Mouse (Mus musculus) fat pad, adult 2 months (tissue): ENCODE results near the gene Hpcal1.
"Not testable (repeated sequence)": the region's sequence is repeated elsewhere in the genome, so short reads cannot be mapped to it uniquely, and the experiment has no call there.

Experiments used
- DNase-seq: peaks from one replicate; pipeline ENCODE4 v3.0.0-alpha.2; 2011; ENCODE audit warnings: low read depth, low spot score; ENCODE audit errors: extremely low read depth

Hpcal1 gene

DNA sequence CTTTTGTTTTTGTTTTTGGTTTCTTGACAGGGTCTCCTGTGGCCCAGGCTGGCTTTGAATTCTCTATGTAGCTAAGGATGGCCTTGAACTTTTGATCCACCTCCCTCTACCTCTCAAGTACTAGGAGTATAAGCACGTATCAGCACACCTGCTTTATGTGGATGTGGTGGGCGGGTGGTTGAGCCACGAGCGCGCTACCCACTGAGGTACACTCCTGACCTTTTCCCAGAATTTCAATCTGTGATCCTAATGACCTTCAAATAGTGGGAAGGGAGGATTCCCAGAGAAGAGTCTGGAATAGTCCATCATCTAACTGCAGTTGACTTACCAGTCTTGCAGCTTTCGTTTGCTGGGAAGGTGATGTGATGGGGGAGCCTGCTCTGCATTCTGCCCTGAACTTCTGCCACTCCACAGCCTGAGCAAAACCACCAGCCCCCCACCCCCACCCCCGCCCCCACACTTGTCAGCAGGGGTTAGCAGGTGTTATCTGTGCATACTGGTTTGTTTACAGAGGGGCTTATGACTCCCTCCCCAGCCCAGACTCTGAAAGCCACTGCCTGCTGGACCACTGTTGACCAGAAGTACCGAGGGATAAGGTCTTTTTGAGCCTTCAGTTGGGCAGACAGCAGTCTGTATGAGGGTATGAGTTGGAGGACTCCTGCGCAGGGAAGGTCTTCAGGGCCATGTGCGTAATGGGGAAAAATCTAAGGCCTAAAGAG lies 46.4 kb downstream of the Hpcal1 start:
- DNase-seq: no peak

- DNase-seq: no peak
These were observed 47.2 kb downstream of the Hpcal1 start for GRCm38 (mm10) chr12:17737808-17738207.

DNA sequence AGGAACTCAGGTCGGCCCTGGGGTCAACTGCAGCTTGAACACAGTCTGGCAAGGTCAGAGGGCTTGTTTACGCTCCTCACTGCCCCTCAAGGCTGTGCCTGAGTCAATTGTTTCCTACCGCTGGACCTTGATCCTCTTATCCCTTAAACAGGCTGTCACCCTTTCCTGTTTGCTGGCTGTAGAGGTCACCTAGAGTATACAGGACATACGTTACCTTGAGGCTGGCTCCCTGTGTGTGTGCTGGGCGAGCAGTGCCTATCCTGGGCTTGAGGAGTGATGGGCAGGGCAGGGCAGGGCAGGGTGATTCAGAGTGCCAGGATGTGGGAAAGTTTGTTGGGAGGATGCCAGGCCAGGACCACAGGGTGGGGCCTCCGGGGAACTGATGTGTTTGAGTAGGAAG lies 47.8 kb downstream of the Hpcal1 start:
- DNase-seq: no peak

DNA sequence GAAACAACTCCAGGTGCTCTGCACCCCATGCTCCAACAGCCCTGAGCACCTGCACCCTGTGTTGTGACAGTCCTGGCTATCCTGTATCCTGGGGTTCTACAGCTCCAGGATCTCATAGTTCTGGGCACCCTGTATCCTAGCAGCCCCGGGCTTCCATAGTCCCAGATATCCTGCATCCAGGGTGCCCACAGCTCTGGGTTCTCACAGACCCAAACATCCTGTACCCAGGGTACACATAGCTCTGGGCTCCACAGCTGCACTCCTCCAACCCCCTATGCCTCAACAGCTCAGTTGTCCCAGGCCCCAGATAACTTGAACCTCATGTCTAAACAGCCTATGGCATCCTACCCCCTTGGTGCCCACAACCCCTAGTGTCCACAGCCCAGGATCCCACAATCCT lies 49.6 kb downstream of the Hpcal1 start:
- no peak for DNase-seq

GRCm38 (mm10) chr12:17741637-17742364 lies 51.1 kb downstream of the Hpcal1 start:
- no peak for DNase-seq

GRCm38 (mm10) chr12:17742571-17743321 lies 52.1 kb downstream of the Hpcal1 start:
- DNase-seq: no peak

- DNase-seq: no peak
These were observed 54.8 kb downstream of the Hpcal1 start for GRCm38 (mm10) chr12:17745431-17745830.

DNA sequence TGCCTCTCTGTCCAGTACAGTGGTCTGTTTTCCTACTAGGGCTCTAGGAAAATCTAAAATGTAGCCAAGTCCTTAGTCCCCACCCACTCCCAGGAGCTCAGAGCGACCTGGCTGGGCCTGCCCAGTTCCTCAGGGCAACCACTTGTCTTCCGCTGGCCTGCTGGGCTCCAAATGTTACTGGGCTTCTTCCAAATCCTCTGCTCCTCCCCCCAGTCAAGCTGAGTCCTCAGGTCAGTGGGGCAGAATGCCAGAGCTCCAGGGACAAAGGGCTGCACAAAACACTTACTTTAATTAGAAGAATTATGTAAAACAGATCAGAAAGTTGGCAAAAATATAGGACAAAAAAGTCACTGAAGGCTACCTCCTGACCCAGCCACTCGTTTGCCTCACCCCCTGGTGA lies 56.1 kb downstream of the Hpcal1 start:
- peak; percentile 33 for DNase-seq

- no peak for DNase-seq
These were observed 56.8 kb downstream of the Hpcal1 start for GRCm38 (mm10) chr12:17747191-17748154.

DNA sequence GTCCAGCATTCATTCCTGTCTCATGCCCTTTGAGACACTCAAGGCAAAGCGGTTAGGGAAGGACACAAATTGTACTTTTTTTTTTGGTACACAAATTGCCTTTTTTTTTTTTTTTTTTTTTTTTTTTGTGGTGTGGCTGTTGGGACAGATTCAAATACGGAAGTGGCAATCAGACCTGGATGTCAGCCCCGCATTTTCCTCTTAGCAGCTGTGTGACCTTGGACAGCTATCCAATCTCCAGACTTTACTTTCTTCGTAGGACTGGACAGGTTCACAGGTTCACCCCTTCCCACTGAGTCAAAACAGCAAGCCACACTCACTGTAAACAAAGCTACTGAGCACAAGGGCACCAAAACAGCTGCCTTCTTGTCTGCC lies 57.5 kb downstream of the Hpcal1 start:
- DNase-seq: no peak

- DNase-seq: no peak
These were observed 59.1 kb downstream of the Hpcal1 start for GRCm38 (mm10) chr12:17749784-17750183.

- DNase-seq: no peak
These were observed 59.8 kb downstream of the Hpcal1 start for GRCm38 (mm10) chr12:17750500-17750899.

- no peak for DNase-seq
These were observed 62.2 kb downstream of the Hpcal1 start for GRCm38 (mm10) chr12:17752828-17753227.

- no peak for DNase-seq
These were observed 64.1 kb downstream of the Hpcal1 start for GRCm38 (mm10) chr12:17754771-17755170.

DNA sequence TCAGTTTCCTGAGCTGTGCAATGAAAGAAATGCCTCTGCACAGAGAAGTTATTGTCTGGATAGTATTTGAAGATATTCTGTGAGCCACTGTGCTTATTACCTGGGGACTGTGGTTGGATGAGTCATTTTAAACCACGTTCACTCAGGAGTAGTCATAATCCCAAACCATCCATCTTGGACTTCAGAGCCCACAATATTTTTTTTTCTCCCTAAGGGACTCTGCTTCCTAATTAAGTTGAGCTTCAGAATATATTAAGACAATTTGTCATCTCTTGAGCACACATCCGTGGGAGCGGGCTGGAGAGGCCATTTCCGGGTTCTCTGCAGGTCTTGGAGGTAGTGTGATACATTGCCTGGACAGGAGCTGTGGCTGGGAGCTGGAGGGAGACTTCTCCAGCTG lies 66.2 kb downstream of the Hpcal1 start:
- DNase-seq: no peak

- no peak for DNase-seq
These were observed 71.8 kb downstream of the Hpcal1 start for GRCm38 (mm10) chr12:17762286-17762933.

- no peak for DNase-seq
These were observed 72.4 kb downstream of the Hpcal1 start for GRCm38 (mm10) chr12:17763054-17763453.

DNA sequence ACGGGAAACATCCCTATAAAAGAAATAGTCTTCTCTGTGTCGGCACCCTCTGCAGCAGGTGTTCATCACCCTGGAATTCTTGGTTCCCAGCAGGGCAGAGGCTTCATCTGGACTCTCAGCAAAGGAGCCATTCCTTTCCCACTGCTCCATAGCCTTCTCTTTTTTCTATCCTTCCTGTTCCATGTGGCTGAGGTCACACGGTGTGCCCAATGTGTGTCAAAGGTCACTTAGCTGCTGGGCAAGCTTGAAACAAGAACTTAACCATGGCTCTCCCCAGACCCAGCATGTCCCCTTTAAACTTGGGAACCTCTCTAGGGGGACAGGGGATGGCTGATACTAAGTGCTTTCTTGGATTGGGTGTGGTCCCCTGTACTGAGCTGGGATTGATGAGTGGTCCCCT lies 73.3 kb downstream of the Hpcal1 start:
- no peak for DNase-seq

- not testable (repeated sequence) for DNase-seq
These were observed 76.9 kb downstream of the Hpcal1 start for GRCm38 (mm10) chr12:17767567-17767966.

DNA sequence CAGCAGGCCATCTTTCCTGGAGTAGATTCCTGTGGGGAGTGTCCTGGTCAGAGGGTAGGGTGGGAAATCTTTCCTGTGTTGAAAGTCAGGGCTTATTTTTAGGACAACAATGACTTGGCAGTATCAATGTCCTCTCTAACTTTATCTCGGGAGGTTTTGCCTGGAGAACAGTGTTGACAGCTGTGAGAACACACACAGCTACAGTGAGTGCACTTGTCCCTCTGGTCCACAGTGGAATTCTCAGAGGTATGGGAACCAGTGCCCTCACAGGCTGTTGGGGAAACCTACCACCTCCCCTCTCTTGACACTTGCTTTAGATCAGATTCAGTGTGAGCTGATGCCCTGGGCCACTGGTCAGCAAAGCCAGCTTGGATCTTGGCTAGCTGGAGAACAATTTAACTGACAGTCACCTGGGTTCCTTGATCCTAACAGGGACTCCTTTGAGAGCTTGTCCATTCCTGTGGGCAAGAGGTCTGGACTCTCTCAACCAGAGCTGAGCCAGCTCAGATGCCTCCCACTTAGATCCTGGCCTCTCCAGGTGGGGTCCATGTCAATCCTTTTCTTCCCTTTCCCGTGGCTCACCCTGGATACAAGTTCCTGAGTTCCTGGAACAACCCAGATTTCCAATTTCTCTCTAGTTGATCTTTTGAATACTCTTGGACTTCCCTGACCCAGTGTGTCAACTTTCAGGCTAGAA lies 79.0 kb downstream of the Hpcal1 start:
- no peak for DNase-seq
